Mouse (Mus musculus): ENCODE data around the gene Olfr967. TPM values are rescaled to one million over a fixed set of nuclear protein-coding genes. Genes with fewer than 3 reads are reported as not detected.

Olfr967 gene
- polyA plus RNA-seq, 1 experiment from 2014 or later, result not detected

DNA sequence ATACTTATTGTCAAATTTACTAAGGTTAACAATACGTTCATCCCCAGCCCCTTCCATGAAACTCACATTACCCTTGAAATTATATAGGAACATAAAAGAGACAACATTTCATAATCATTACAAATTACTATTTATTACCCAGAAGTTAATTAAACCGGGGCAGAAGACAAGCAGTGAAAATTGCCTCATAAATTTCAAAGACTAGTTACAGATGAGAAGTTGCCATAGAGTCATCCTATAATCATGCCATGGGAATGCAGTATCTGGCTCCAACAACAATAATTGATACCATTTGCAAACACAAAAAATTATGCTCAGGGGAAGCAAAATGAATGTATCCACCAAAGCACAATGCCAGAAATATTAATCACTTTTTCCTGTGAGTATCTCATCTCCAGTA is 44.5 kb downstream of the Olfr967 start, which contains the start of gene Olfr969:
Olfr969 (plus strand) TSS at position 388 of the 400 bp plus-strand sequence.
- Histone ChIP-seq H3K4me2 (ENCODE audit: low read depth, severe bottlenecking) (no peak within 1 kb of the TSS), H3K9ac (ENCODE audit: low read length) (no peak within 1 kb of the TSS), H3K4me1 (ENCODE audit: control insufficient read depth, insufficient read depth, low read length) (no peaks in the 10 kb centered on the region), H3K9me3 (ENCODE audit: control insufficient read depth, low read length) (no peaks in the 10 kb centered on the region), H3K27ac (replicated peaks; ENCODE audit: low read depth, low read length) (no peak within 1 kb of the TSS), H3K27me3 (ENCODE audit: control insufficient read depth, insufficient read depth, low read length) (no peaks in the 10 kb centered on the region), H3K4me3 (ENCODE audit: low read depth, low read length) (no peak within 1 kb of the TSS), H3K36me3 (ENCODE audit: control insufficient read depth, insufficient read depth, low read length) (no peaks in the 10 kb centered on the region)
- ATAC-seq (ENCODE audit: insufficient number of reproducible peaks, low FRiP score, low TSS enrichment, low read depth), result no peak
- no peak for DNase-seq (ENCODE audit: low spot score)
- 55% methylated on average over 2 of the region's 2 CpGs for WGBS

Other genes starting within 250 kb of the Olfr967 start
- gene Olfr957, start 230.4 kb upstream of the Olfr967 start, polyA plus RNA-seq (2014; fragmentation: Nextera tagmentation; extraction: Ambion mirVana), result not detected in 2 replicates
- not detected in 2 replicates for gene Olfr958, start 192.2 kb upstream of the Olfr967 start, polyA plus RNA-seq (2014; fragmentation: Nextera tagmentation; extraction: Ambion mirVana)
- gene Olfr959, start 170.7 kb upstream of the Olfr967 start, polyA plus RNA-seq (2014; fragmentation: Nextera tagmentation; extraction: Ambion mirVana), result not detected in 2 replicates
- 9.4 and 12.9 TPM in 2 replicates for gene AW551984, start 141.8 kb upstream of the Olfr967 start, polyA plus RNA-seq (2014; fragmentation: Nextera tagmentation; extraction: Ambion mirVana)
- not detected in 2 replicates for gene Olfr148, start 135.6 kb upstream of the Olfr967 start, polyA plus RNA-seq (2014; fragmentation: Nextera tagmentation; extraction: Ambion mirVana)
- not detected in 2 replicates for gene Olfr960, start 124.9 kb upstream of the Olfr967 start, polyA plus RNA-seq (2014; fragmentation: Nextera tagmentation; extraction: Ambion mirVana)
- gene Olfr961, start 101.2 kb upstream of the Olfr967 start, polyA plus RNA-seq (2014; fragmentation: Nextera tagmentation; extraction: Ambion mirVana), result not detected in 2 replicates
- not detected in 2 replicates for gene Olfr963, start 79.0 kb upstream of the Olfr967 start, polyA plus RNA-seq (2014; fragmentation: Nextera tagmentation; extraction: Ambion mirVana)
- not detected in 2 replicates for gene Olfr149, start 39.1 kb upstream of the Olfr967 start, polyA plus RNA-seq (2014; fragmentation: Nextera tagmentation; extraction: Ambion mirVana)
- not detected in 2 replicates for gene Olfr965, start 34.9 kb upstream of the Olfr967 start, polyA plus RNA-seq (2014; fragmentation: Nextera tagmentation; extraction: Ambion mirVana)
- not detected in 2 replicates for gene Olfr150, start 15.3 kb upstream of the Olfr967 start, polyA plus RNA-seq (2014; fragmentation: Nextera tagmentation; extraction: Ambion mirVana)
- gene Olfr968, start 37.0 kb downstream of the Olfr967 start, polyA plus RNA-seq (2014; fragmentation: Nextera tagmentation; extraction: Ambion mirVana), result not detected in 2 replicates
- not detected in 2 replicates for gene Olfr969, start 44.7 kb downstream of the Olfr967 start, polyA plus RNA-seq (2014; fragmentation: Nextera tagmentation; extraction: Ambion mirVana)
- gene Olfr970, start 62.6 kb downstream of the Olfr967 start, polyA plus RNA-seq (2014; fragmentation: Nextera tagmentation; extraction: Ambion mirVana), result not detected in 2 replicates
- not detected in 2 replicates for gene Olfr971, start 90.6 kb downstream of the Olfr967 start, polyA plus RNA-seq (2014; fragmentation: Nextera tagmentation; extraction: Ambion mirVana)
- gene Olfr972, start 120.2 kb downstream of the Olfr967 start, polyA plus RNA-seq (2014; fragmentation: Nextera tagmentation; extraction: Ambion mirVana), result not detected in 2 replicates
- gene Olfr229, start 161.1 kb downstream of the Olfr967 start, polyA plus RNA-seq (2014; fragmentation: Nextera tagmentation; extraction: Ambion mirVana), result not detected in 2 replicates
- not detected in 2 replicates for gene Olfr974, start 191.3 kb downstream of the Olfr967 start, polyA plus RNA-seq (2014; fragmentation: Nextera tagmentation; extraction: Ambion mirVana)
- 0.09 TPM in 1 of 2 replicates, not detected in the other for gene Olfr975, start 205.8 kb downstream of the Olfr967 start, polyA plus RNA-seq (2014; fragmentation: Nextera tagmentation; extraction: Ambion mirVana)
- not detected in 2 replicates for gene Olfr976, start 214.9 kb downstream of the Olfr967 start, polyA plus RNA-seq (2014; fragmentation: Nextera tagmentation; extraction: Ambion mirVana)
- not detected in 2 replicates for gene Olfr978, start 245.9 kb downstream of the Olfr967 start, polyA plus RNA-seq (2014; fragmentation: Nextera tagmentation; extraction: Ambion mirVana)